Mouse (Mus musculus): ENCODE measurements around the gene Fam110a. TPM values are rescaled to one million over a fixed set of nuclear protein-coding genes. Genes with fewer than 3 reads are reported as not detected.
A peak's percentile ranks its signal among the peaks of the same experiment; 100 is the strongest.
"Not testable (repeated sequence)": the region's sequence is repeated elsewhere in the genome, so short reads cannot be mapped to it uniquely, and the experiment has no call there.

Gene Fam110a
- polyA plus RNA-seq, 1 experiment from 2014 or later = 31.7 TPM

- ATAC-seq (ENCODE audit: insufficient number of reproducible peaks, insufficient read depth, low FRiP score, low TSS enrichment, low read depth) = no peak
- Histone ChIP-seq H3K4me1 (replicated peaks) (no peaks in the 10 kb centered on the region), H3K27me3 (peaks cover 6% of the 10 kb centered on the region; the same call in 1 of the 2 replicates), H3K36me3 (no peaks in the 10 kb centered on the region), H3K27ac (no peak overlapping the region), H3K4me2 (no peak overlapping the region), H3K9ac (replicated peaks) (no peak overlapping the region), H3K4me3 (replicated peaks) (no peak overlapping the region), H3K9me3 (no peaks in the 10 kb centered on the region)
- 85% methylated on average over 9 of the region's 9 CpGs for WGBS
These were observed 30.2 kb upstream of the Fam110a start for GRCm38 (mm10) chr2:152010251-152010650.

- Histone ChIP-seq H3K36me3 (no peaks in the 10 kb centered on the region), H3K4me1 (replicated peaks) (no peaks in the 10 kb centered on the region), H3K9ac (replicated peaks) (no peak overlapping the region), H3K27ac (no peak overlapping the region), H3K27me3 (peaks cover 6% of the 10 kb centered on the region; the same call in 1 of the 2 replicates), H3K4me2 (no peak overlapping the region), H3K9me3 (no peaks in the 10 kb centered on the region), H3K4me3 (replicated peaks) (no peak overlapping the region)
- 92% methylated on average over 15 of the region's 15 CpGs for WGBS
- ATAC-seq (ENCODE audit: insufficient number of reproducible peaks, insufficient read depth, low FRiP score, low TSS enrichment, low read depth) = no peak
These were observed 29.2 kb upstream of the Fam110a start for GRCm38 (mm10) chr2:152009061-152009779.

GRCm38 (mm10) chr2:152007783-152008182 lies 27.8 kb upstream of the Fam110a start:
- Histone ChIP-seq H3K9ac (replicated peaks) (no peak overlapping the region), H3K36me3 (no peaks in the 10 kb centered on the region), H3K27ac (no peak overlapping the region), H3K27me3 (peaks cover 6% of the 10 kb centered on the region; the same call in 1 of the 2 replicates), H3K4me1 (replicated peaks) (no peaks in the 10 kb centered on the region), H3K4me3 (replicated peaks) (no peak overlapping the region), H3K4me2 (no peak overlapping the region), H3K9me3 (no peaks in the 10 kb centered on the region)
- no peak for ATAC-seq (ENCODE audit: insufficient number of reproducible peaks, insufficient read depth, low FRiP score, low TSS enrichment, low read depth)
- 58% methylated on average over 10 of the region's 10 CpGs for WGBS

GRCm38 (mm10) chr2:152002529-152002928 lies 22.5 kb upstream of the Fam110a start:
- Histone ChIP-seq H3K4me1 (replicated peaks) (peaks cover 10% of the 10 kb centered on the region), H3K27ac (no peak overlapping the region), H3K9ac (replicated peaks) (no peak overlapping the region), H3K36me3 (no peaks in the 10 kb centered on the region), H3K27me3 (peaks cover 50% of the 10 kb centered on the region), H3K9me3 (no peaks in the 10 kb centered on the region), H3K4me2 (no peak overlapping the region), H3K4me3 (replicated peaks) (no peak overlapping the region)
- WGBS = 59% methylated on average over 6 of the region's 6 CpGs
- no peak for ATAC-seq (ENCODE audit: insufficient number of reproducible peaks, insufficient read depth, low FRiP score, low TSS enrichment, low read depth)

GRCm38 (mm10) chr2:152000735-152001134 lies 20.7 kb upstream of the Fam110a start:
- Histone ChIP-seq H3K9ac (replicated peaks) (no peak overlapping the region), H3K27me3 (peaks cover 66% of the 10 kb centered on the region), H3K4me3 (replicated peaks) (no peak overlapping the region), H3K27ac (no peak overlapping the region), H3K36me3 (no peaks in the 10 kb centered on the region), H3K4me2 (no peak overlapping the region), H3K4me1 (replicated peaks) (peaks cover 10% of the 10 kb centered on the region), H3K9me3 (no peaks in the 10 kb centered on the region)
- 54% methylated on average over 6 of the region's 6 CpGs for WGBS
- no peak for ATAC-seq (ENCODE audit: insufficient number of reproducible peaks, insufficient read depth, low FRiP score, low TSS enrichment, low read depth)

GRCm38 (mm10) chr2:152000291-152000679 lies 20.3 kb upstream of the Fam110a start:
- ATAC-seq (ENCODE audit: insufficient number of reproducible peaks, insufficient read depth, low FRiP score, low TSS enrichment, low read depth) = no peak
- Histone ChIP-seq H3K4me2 (no peak overlapping the region), H3K27me3 (peaks cover 71% of the 10 kb centered on the region), H3K36me3 (no peaks in the 10 kb centered on the region), H3K9ac (replicated peaks) (no peak overlapping the region), H3K27ac (no peak overlapping the region), H3K4me1 (replicated peaks) (peaks cover 10% of the 10 kb centered on the region), H3K4me3 (replicated peaks) (no peak overlapping the region), H3K9me3 (no peaks in the 10 kb centered on the region)
- WGBS = 51% methylated on average over 3 of the region's 3 CpGs

- no peak overlapping the region for H3K4me3 ChIP-seq (replicated peaks)
- 0 out of 2 replicates have a peak, but pooled peaks have one; percentile 16 for ATAC-seq (ENCODE audit: insufficient number of reproducible peaks, insufficient read depth, low FRiP score, low TSS enrichment, low read depth)
- H3K4me1 ChIP-seq (replicated peaks) = peaks cover 14% of the 10 kb centered on the region
- no peak overlapping the region for H3K4me2 ChIP-seq
- no peak overlapping the region for H3K27ac ChIP-seq
- H3K9ac ChIP-seq (replicated peaks) = no peak overlapping the region
- WGBS = 8% methylated on average over 20 of the region's 20 CpGs
- H3K36me3 ChIP-seq = no peaks in the 10 kb centered on the region
- H3K9me3 ChIP-seq = no peaks in the 10 kb centered on the region
- peaks cover 75% of the 10 kb centered on the region for H3K27me3 ChIP-seq
These were observed 19.8 kb upstream of the Fam110a start for GRCm38 (mm10) chr2:151999669-152000290.

GRCm38 (mm10) chr2:151998932-151999331 lies 18.9 kb upstream of the Fam110a start:
- Histone ChIP-seq H3K27me3 (peaks cover 83% of the 10 kb centered on the region), H3K4me3 (replicated peaks) (no peak overlapping the region), H3K36me3 (no peaks in the 10 kb centered on the region), H3K4me1 (replicated peaks) (peaks cover 18% of the 10 kb centered on the region), H3K4me2 (no peak overlapping the region), H3K27ac (no peak overlapping the region), H3K9ac (replicated peaks) (no peak overlapping the region), H3K9me3 (no peaks in the 10 kb centered on the region)
- ATAC-seq (ENCODE audit: insufficient number of reproducible peaks, insufficient read depth, low FRiP score, low TSS enrichment, low read depth) = no peak
- WGBS = 78% methylated on average over 4 of the region's 4 CpGs

GRCm38 (mm10) chr2:151998505-151998899 lies 18.5 kb upstream of the Fam110a start:
- Histone ChIP-seq H3K4me2 (no peak overlapping the region), H3K36me3 (no peaks in the 10 kb centered on the region), H3K9me3 (no peaks in the 10 kb centered on the region), H3K27me3 (peaks cover 87% of the 10 kb centered on the region), H3K4me1 (replicated peaks) (peaks cover 18% of the 10 kb centered on the region), H3K9ac (replicated peaks) (no peak overlapping the region), H3K4me3 (replicated peaks) (no peak overlapping the region), H3K27ac (no peak overlapping the region)
- ATAC-seq (ENCODE audit: insufficient number of reproducible peaks, insufficient read depth, low FRiP score, low TSS enrichment, low read depth) = no peak
- WGBS = 71% methylated on average over 9 of the region's 9 CpGs

GRCm38 (mm10) chr2:151997776-151998504 lies 17.9 kb upstream of the Fam110a start:
- H3K9me3 ChIP-seq = no peaks in the 10 kb centered on the region
- H3K27me3 ChIP-seq = peaks cover 93% of the 10 kb centered on the region
- H3K4me1 ChIP-seq (replicated peaks) = peaks cover 18% of the 10 kb centered on the region
- no peak overlapping the region for H3K4me3 ChIP-seq (replicated peaks)
- no peak overlapping the region for H3K9ac ChIP-seq (replicated peaks)
- 46% methylated on average over 8 of the region's 8 CpGs for WGBS
- no peak for ATAC-seq (ENCODE audit: insufficient number of reproducible peaks, insufficient read depth, low FRiP score, low TSS enrichment, low read depth)
- H3K36me3 ChIP-seq = no peaks in the 10 kb centered on the region
- no peak overlapping the region for H3K27ac ChIP-seq
- no peak overlapping the region for H3K4me2 ChIP-seq

GRCm38 (mm10) chr2:151997190-151997575 lies 17.2 kb upstream of the Fam110a start:
- WGBS = 50% methylated on average over 2 of the region's 2 CpGs
- Histone ChIP-seq H3K27me3 (peaks cover 93% of the 10 kb centered on the region), H3K4me1 (replicated peaks) (peaks cover 18% of the 10 kb centered on the region)
- not testable (repeated sequence) for H3K9ac ChIP-seq (replicated peaks); H3K27ac ChIP-seq; ATAC-seq (ENCODE audit: insufficient number of reproducible peaks, insufficient read depth, low FRiP score, low TSS enrichment, low read depth); H3K9me3 ChIP-seq; H3K36me3 ChIP-seq; H3K4me2 ChIP-seq; H3K4me3 ChIP-seq (replicated peaks)
